Mouse (Mus musculus) thymus, adult 2 months (tissue): ENCODE results near the gene Ropn1l.

ENCODE experiments used
- CTCF ChIP-seq: fragments of 200-500 bp; IDR thresholded peaks from 2 replicates; pipeline ENCODE4 v1.5.1; 2012; ENCODE audit warnings: mild to moderate bottlenecking, control low read depth, low read length, moderate library complexity, borderline replicate concordance; ENCODE audit not compliant: control insufficient read depth, poor library complexity, insufficient read depth; ENCODE audit errors: extremely low read depth
- POLR2A ChIP-seq: fragments of 200-500 bp; IDR thresholded peaks from 2 replicates; pipeline ENCODE4 v1.6.1; 2012; ENCODE audit warnings: mild to moderate bottlenecking, low read length, control low read depth, moderate library complexity; ENCODE audit not compliant: control insufficient read depth, poor library complexity, insufficient read depth; ENCODE audit errors: extremely low read depth

DNA sequence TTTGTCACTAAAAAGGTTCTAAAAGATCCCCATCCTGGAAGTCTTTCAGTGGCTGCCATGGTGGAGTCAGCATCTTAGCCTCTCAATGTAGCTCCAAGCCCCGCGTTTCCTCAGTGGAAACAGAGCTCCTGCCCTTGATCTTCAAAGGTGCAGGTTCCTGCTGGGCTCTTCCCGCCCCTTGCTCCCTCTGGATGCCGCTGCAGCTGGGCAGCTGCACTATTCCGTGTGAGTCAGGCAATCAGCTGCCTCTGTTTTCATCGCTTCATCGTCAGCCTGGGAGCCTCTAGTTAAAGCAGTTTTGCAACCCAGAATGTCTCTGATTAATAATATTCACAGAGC is 34.9 kb downstream of the Ropn1l start:
- TF ChIP-seq CTCF (no peak), POLR2A (no peak)
